Mouse (Mus musculus): ENCODE data around the gene Gsg1l2.

Gsg1l2 gene

GRCm38 (mm10) chr11:67774379-67774778 is at the start of gene Gsg1l2:
Gene Gsg1l2 (plus strand): TSS chr11:67774608.
- no peak for DNase-seq

- peak; percentile 34 for DNase-seq
These were observed 47.3 kb upstream of the Gsg1l2 start for GRCm38 (mm10) chr11:67727095-67727494.

GRCm38 (mm10) chr11:67728726-67729125 is 45.7 kb upstream of the Gsg1l2 start:
- no peak for DNase-seq

GRCm38 (mm10) chr11:67731056-67731455 is 43.4 kb upstream of the Gsg1l2 start:
- DNase-seq, result no peak

- DNase-seq, result no peak
These were observed 40.7 kb upstream of the Gsg1l2 start for GRCm38 (mm10) chr11:67733726-67734125.

- peak; percentile 53 for DNase-seq
These were observed 39.8 kb upstream of the Gsg1l2 start for GRCm38 (mm10) chr11:67734597-67734996.

DNA sequence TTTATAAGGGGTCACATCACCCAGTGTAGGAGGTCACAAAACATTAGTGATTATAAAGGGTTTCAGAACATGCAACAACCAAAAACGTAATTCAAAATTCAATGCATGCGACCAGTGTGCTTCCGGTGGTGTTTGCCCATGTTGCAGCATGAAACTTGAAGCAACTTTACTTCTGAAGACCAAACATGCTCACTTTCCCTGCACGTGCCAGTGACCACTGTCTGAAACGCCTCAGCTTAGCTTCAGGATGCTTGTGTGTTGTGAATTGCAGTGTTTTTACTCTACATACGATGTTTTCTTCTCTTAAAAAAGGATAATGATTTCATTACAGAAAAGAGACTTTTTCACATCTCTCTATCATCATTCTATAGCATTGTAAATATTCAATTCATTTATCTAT is 36.1 kb upstream of the Gsg1l2 start:
- DNase-seq, result no peak

DNA sequence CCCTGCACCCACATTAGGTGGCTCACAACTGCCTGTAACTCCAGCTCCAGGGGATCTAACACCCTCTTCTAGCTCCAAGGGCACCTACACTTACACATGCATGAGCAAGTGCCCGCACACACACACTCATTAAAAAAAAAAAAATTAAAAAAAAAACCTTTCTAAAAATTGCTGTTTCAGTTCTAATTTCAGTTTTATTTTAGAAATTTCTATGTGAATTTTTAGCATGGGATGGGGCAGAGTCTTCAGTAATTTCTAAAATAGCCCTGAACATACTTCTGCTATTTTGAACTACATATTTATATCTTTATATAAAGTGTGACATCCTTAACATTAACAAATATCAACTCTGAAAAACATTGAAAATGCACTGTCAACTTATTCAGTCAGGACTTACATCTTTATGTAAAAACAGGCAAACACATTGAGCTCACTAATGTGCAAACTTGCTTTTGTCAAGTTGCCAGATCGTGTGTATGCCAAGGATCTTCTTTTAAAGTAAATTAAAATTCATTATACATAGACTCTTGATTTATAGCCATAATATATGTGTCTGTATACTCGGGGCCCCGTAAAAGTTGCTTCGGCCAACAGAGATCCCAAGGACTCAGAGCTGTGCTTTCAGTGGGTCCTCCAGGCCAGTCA is 35.4 kb upstream of the Gsg1l2 start:
- DNase-seq, result no peak

- DNase-seq, result no peak
These were observed 32.8 kb upstream of the Gsg1l2 start for GRCm38 (mm10) chr11:67741569-67741968.

GRCm38 (mm10) chr11:67756287-67756686 is 18.1 kb upstream of the Gsg1l2 start:
- DNase-seq, result no peak

DNA sequence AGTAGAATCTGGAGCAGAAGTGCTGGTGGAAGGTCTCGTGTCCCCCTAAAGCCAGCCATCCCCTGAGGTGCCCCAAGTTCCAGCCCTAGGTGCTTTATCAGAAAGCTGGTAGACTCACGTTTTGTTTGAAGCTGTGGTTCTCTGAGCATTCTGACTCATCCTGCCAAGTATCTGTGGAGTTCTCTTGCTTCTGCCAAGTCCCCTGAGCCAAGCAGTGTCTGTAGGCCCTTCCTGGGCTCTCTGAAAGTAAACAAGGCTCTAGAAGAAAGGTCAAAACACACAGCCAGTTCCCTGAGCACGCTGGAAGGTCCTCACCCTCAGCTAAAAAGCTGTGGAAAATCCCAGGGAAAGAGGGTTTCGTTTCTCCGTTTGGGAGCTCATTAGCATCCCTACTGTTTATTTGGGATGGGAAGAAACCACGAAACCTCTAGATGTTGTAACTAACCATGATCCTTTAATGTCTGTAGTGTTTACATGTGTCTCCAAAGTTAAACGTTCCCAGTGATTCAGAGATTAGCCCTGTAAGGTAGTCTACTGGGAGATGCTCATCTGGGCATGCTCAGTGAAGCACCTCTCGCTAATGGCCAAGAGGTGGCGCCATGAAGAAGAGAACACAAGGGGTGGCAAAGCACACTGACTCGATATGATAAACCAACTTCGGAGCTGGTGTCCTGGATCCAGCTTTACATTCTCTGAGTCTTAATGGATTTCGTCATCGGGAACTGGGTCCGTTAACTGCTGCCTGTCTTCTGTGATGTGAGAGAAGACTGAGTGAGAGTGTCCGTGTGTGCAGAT is 16.8 kb upstream of the Gsg1l2 start:
- DNase-seq, result peak; percentile 21

- no peak for DNase-seq
These were observed 3.4 kb upstream of the Gsg1l2 start, which contains the start of gene Glp2r for GRCm38 (mm10) chr11:67771053-67771452. Gene Glp2r (minus strand): TSS chr11:67771153.

- DNase-seq, result no peak
These were observed 2.7 kb upstream of the Gsg1l2 start for GRCm38 (mm10) chr11:67771691-67772090.

- DNase-seq, result peak; percentile 75
These were observed 1.8 kb upstream of the Gsg1l2 start for GRCm38 (mm10) chr11:67772577-67772976.

DNA sequence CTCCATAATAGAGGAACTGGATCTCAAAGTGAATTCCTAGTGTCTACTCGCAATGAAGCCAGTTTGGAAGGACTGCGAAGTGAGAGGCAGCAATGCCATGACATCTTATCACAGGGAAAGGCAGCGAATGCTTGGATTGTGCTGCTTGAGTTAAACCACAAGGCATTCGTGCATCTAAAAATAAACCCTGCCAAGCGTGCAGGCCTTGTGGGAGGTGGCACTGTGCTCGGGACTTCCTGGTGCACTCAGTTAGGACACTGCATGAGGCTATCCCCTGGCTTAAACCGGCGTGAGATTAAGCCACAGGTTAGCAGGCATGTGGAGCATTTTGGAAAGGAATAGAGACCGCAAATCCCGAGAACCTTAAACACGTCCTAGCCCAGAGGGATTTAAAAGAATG is 15.8 kb downstream of the Gsg1l2 start:
- DNase-seq, result no peak

GRCm38 (mm10) chr11:67797931-67798330 is 23.5 kb downstream of the Gsg1l2 start, which contains the start of gene Dhrs7c:
Gene Dhrs7c (plus strand): TSS chr11:67798187.
- no peak for DNase-seq

- no peak for DNase-seq
These were observed 25.8 kb downstream of the Gsg1l2 start for GRCm38 (mm10) chr11:67800130-67800723.

GRCm38 (mm10) chr11:67801169-67801568 is 26.8 kb downstream of the Gsg1l2 start:
- DNase-seq, result peak; percentile 9

DNA sequence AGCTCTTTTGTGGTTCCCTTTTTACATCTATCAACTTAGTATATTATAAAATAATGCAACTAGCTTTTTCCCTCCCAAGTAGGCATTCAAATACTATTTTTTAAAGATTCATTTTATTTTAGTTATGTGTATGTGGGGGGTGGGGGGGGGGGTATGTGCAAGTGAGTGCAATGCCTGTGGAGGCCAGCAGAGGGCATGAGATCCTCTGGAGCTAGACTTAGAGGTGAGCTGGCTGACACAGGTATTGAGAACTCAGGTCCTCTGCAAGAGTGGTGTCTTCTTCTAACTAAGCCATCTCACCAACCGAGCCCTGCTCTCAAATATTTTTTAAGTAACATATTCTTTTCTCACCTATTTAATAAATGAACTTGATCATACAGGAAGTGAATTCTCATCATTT is 31.1 kb downstream of the Gsg1l2 start:
- DNase-seq, result no peak

GRCm38 (mm10) chr11:67806832-67807597 is 32.6 kb downstream of the Gsg1l2 start:
- DNase-seq, result no peak

- peak; percentile 41 for DNase-seq
These were observed 33.6 kb downstream of the Gsg1l2 start for GRCm38 (mm10) chr11:67808051-67808450.

GRCm38 (mm10) chr11:67811535-67811934 is 37.1 kb downstream of the Gsg1l2 start:
- peak; percentile 13 for DNase-seq

DNA sequence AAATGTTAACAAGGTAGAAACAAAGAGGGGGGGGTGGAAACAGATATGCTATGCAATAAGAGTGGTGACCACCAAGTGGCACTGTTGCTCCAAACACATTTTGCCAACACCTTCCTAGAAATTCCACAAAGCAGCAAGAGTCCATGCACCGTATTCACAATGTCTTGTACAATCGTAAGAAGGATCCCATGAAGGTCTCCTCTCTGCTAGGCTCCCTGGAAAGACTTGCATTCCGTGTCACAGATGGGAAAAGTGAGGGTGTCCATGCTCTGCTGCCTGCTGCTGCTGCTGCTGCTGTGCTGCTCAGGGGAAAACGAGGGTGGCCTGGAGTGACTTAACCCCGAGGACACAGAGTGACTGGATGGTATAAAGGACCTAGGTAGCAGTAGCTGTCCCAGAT is 45.2 kb downstream of the Gsg1l2 start:
- DNase-seq, result peak; percentile 48

Measured in right cerebral cortex, adult 18-20 months (tissue).